Mouse (Mus musculus) adipocyte (in vitro differentiated cells): Measurements from ENCODE around the gene Snx17.
A peak's percentile ranks its signal among the peaks of the same experiment; 100 is the strongest.
"Not testable (repeated sequence)": the region's sequence is repeated elsewhere in the genome, so short reads cannot be mapped to it uniquely, and the experiment has no call there.

Source experiments
- DNase-seq: peaks from one replicate; pipeline ENCODE4 v3.0.0-alpha.2; 2016; ENCODE audit warnings: low spot score

Gene Snx17

GRCm38 (mm10) chr5:31197072-31197471 is 4.0 kb downstream of the Snx17 start:
- DNase-seq = no peak

- DNase-seq = no peak
Measured at GRCm38 (mm10) chr5:31198170-31198569, 5.1 kb downstream of the Snx17 start.

GRCm38 (mm10) chr5:31198616-31199320 is 5.7 kb downstream of the Snx17 start:
- DNase-seq = no peak

- no peak for DNase-seq
Measured at GRCm38 (mm10) chr5:31199321-31199892, 6.4 kb downstream of the Snx17 start.

- DNase-seq = peak; percentile 39
Measured at GRCm38 (mm10) chr5:31199893-31200292, 6.9 kb downstream of the Snx17 start.

- DNase-seq = no peak
Measured at GRCm38 (mm10) chr5:31200327-31200768, 7.3 kb downstream of the Snx17 start.

GRCm38 (mm10) chr5:31201042-31201741 is 8.2 kb downstream of the Snx17 start:
- no peak for DNase-seq

- DNase-seq = peak; percentile 99
Measured at GRCm38 (mm10) chr5:31201742-31202590, 8.9 kb downstream of the Snx17 start, which contains the start of gene Zfp513. Gene Zfp513 (minus strand): TSS chr5:31202303.

GRCm38 (mm10) chr5:31202933-31203332 is 9.9 kb downstream of the Snx17 start:
- no peak for DNase-seq

GRCm38 (mm10) chr5:31203866-31204265 is 10.8 kb downstream of the Snx17 start:
- no peak for DNase-seq

GRCm38 (mm10) chr5:31204421-31204820 is 11.4 kb downstream of the Snx17 start:
- DNase-seq = no peak

GRCm38 (mm10) chr5:31216554-31216953 is 23.5 kb downstream of the Snx17 start:
- DNase-seq = not testable (repeated sequence)

GRCm38 (mm10) chr5:31218294-31218693 is 25.3 kb downstream of the Snx17 start:
- no peak for DNase-seq

GRCm38 (mm10) chr5:31219070-31219469 is 26.0 kb downstream of the Snx17 start:
- peak; percentile 71 for DNase-seq

GRCm38 (mm10) chr5:31219474-31219873 is 26.4 kb downstream of the Snx17 start:
- DNase-seq = no peak

- DNase-seq = no peak
Measured at GRCm38 (mm10) chr5:31219911-31220447, 27.0 kb downstream of the Snx17 start.

- DNase-seq = peak; percentile 95
Measured at GRCm38 (mm10) chr5:31220448-31221303, 27.6 kb downstream of the Snx17 start, which contains the start of gene Ppm1g. Gene Ppm1g (minus strand): TSS chr5:31220687.

- DNase-seq = peak; percentile 84
Measured at GRCm38 (mm10) chr5:31221304-31221945, 28.4 kb downstream of the Snx17 start.

GRCm38 (mm10) chr5:31222696-31223095 is 29.7 kb downstream of the Snx17 start:
- DNase-seq = no peak

- DNase-seq = no peak
Measured at GRCm38 (mm10) chr5:31226641-31227040, 33.6 kb downstream of the Snx17 start.
